Mouse (Mus musculus): ENCODE results near the gene Tfrc.

DNA sequence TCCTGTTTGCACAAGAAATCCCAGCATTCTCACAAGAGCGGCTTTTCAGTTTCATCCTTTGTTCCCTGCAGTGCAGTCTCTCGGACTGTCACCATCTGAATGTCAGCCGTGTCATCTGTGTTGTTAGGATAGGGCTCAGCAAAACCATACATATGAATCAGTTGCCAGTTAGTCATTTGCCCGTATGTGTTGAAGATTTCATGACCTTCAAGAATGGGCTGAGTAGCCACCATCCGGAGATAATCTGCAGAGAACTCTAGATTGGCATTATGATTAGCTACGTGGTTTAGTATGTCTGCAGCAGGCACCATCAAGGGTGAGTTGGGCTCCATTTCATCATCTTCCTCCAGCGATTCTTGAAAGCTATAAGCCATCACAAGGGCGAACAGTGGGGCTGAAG lies 17.2 kb upstream of the Tfrc start:
- no peak for TF ChIP-seq CTCF (IDR thresholded peaks at IDR 0.05; ENCODE audit: low read depth)
- TF ChIP-seq EP300 (IDR thresholded peaks at IDR 0.05; ENCODE audit: low read depth) = no peak

Data from liver, embryonic 14.5 days (tissue).